Mouse (Mus musculus) lung, embryonic 14.5 days (tissue): Measurements from ENCODE around the gene Letm1. TPM values are rescaled to one million over a fixed set of nuclear protein-coding genes. Genes with fewer than 3 reads are reported as not detected.

Experiments
- ATAC-seq: fragments of 200-750 bp; cut with Nextera tagmentation; 2 replicates; pipeline ENCODE4 v1.8.0; 2017; ENCODE audit warnings: mild to moderate bottlenecking, moderate TSS enrichment, moderate library complexity; ENCODE audit not compliant: insufficient read depth
- DNase-seq: peaks from one replicate; pipeline ENCODE4 v3.0.0-alpha.2; 2015
- H3K27ac ChIP-seq: fragments of 300-500 bp; sonication (generic); 2 replicates; pipeline ENCODE4 v1.5.1; 2014; ENCODE audit warnings: low read depth, mild to moderate bottlenecking, moderate library complexity
- H3K27me3 ChIP-seq: fragments of 300-500 bp; sonication (generic); 2 replicates; pipeline ENCODE4 v1.6.1; 2014; ENCODE audit warnings: low read length, control low read depth; ENCODE audit not compliant: insufficient read depth
- H3K36me3 ChIP-seq: fragments of 300-500 bp; sonication (generic); 2 replicates; pipeline ENCODE4 v1.6.1; 2014; ENCODE audit warnings: control low read depth; ENCODE audit not compliant: insufficient read depth
- H3K4me1 ChIP-seq: fragments of 300-500 bp; sonication (generic); 2 replicates; pipeline ENCODE4 v1.6.1; 2014; ENCODE audit warnings: antibody characterized with exemption, control low read depth; ENCODE audit not compliant: insufficient read depth
- H3K4me2 ChIP-seq: fragments of 300-500 bp; sonication (generic); 2 replicates; pipeline ENCODE4 v1.6.1; 2014; ENCODE audit warnings: mild to moderate bottlenecking
- H3K4me3 ChIP-seq: fragments of 300-500 bp; sonication (generic); 2 replicates; pipeline ENCODE4 v1.5.1; 2014; ENCODE audit warnings: low read depth, low read length
- H3K9ac ChIP-seq: fragments of 300-500 bp; sonication (generic); 2 replicates; pipeline ENCODE4 v1.6.1; 2014
- H3K9me3 ChIP-seq: fragments of 300-500 bp; sonication (generic); 2 replicates; pipeline ENCODE4 v1.6.1; 2016; ENCODE audit warnings: low read depth, low read length, control low read depth
- CTCF ChIP-seq: IDR thresholded peaks from 2 replicates; pipeline ENCODE4 v1.5.1; 2016; ENCODE audit warnings: antibody characterized with exemption, low read depth
- WGBS: fragments of 180-500 bp; shearing (Covaris S2); extraction: QIAGEN DNeasy Blood & Tissue Kit; methylation state at CpG from one replicate; pipeline ENCODE4 v1.1.7; 2014; 5-methylcytosine and 5-hydroxymethylcytosine counted together
- polyA plus RNA-seq: library from polyadenylated mRNA; unstranded; fragments of >200 nt; fragmentation: Nextera tagmentation; extraction: Ambion mirVana; gene quantifications from 2 replicates; pipeline ENCODE4 v1.2.1, GENCODE M21; 2014

The Letm1 gene
- polyA plus RNA-seq, 1 experiment from 2014 or later = 53.7 TPM

DNA sequence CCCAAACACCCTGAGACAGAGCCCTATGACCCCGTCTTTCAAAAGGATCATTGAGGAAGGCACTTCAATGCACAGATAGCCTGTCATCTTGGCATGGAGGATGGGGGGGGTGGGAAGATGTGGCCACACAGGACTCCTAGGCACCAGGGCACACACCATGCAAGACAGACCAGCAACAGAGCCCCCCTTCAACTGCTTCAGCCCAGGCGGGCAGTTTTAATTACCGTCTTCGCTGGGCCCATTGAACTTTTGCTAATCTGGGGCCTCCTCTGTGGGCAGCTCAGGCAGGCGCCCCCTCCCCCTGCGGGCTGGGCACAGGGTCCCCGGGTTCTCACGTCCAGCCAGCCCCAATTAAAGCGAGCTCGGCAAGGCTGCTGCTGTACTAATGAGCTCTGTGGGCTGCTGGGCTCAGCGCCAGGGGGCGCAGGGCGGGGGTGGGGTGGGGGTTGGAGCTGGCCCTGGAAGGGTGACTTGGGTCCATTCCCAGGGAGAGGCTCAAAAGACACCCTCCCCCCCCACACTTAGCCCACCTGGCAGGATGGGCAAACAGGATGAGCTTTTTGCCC, 84.6 kb downstream of the Letm1 start:
- H3K4me3 ChIP-seq = no peak overlapping the region
- H3K27me3 ChIP-seq = peaks cover 7% of the 10 kb centered on the region; the same call in 1 of the 2 replicates
- ATAC-seq (no peak), DNase-seq (peak; percentile 55)
- peak overlapping the region; percentile 21; the same call in 1 of the 2 replicates for H3K4me2 ChIP-seq
- H3K9me3 ChIP-seq = no peaks in the 10 kb centered on the region
- H3K27ac ChIP-seq = peak overlapping the region; percentile 96
- 26% methylated on average over 13 of the region's 13 CpGs for WGBS
- H3K9ac ChIP-seq = peak overlapping the region; percentile 17; the same call in 1 of the 2 replicates
- TF ChIP-seq CTCF = no peak
- no peaks in the 10 kb centered on the region for H3K36me3 ChIP-seq
- H3K4me1 ChIP-seq = peaks cover 46% of the 10 kb centered on the region

GRCm38 (mm10) chr5:33697534-33697933, 85.1 kb downstream of the Letm1 start:
- DNase-seq (no peak), ATAC-seq (no peak)
- TF ChIP-seq CTCF = no peak
- Histone ChIP-seq H3K27me3 (peaks cover 7% of the 10 kb centered on the region; the same call in 1 of the 2 replicates), H3K4me3 (no peak overlapping the region), H3K9me3 (no peaks in the 10 kb centered on the region), H3K36me3 (no peaks in the 10 kb centered on the region), H3K4me1 (peaks cover 51% of the 10 kb centered on the region), H3K27ac (peak overlapping the region; percentile 96), H3K9ac (peak overlapping the region; percentile 17; the same call in 1 of the 2 replicates), H3K4me2 (no peak overlapping the region)
- WGBS = 26% methylated on average over 1 of the region's 1 CpGs

- H3K4me3 ChIP-seq = peak overlapping the region; percentile 40; the same call in 1 of the 2 replicates
Observed at GRCm38 (mm10) chr5:33696430-33696829, 86.2 kb downstream of the Letm1 start.

DNA sequence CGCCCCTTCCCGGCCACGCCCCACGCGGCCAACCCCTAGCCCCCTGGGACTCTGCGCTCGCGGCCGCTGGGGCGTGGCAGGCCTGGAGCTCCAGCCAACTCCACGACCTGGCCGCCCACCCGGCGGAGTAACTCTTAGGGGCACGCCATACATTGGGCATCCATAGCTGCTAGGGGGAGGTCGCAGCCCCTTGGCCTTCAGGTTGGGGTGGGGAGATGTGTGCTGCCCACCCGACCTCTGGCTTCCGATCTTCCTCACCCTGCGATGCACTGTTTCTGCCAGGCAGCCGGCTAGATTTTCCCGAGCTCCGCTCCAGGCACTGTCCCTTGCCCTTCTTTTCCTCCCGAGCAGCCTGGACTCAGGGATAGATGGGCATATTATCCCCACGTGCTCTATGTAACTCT, 86.9 kb downstream of the Letm1 start:
- Histone ChIP-seq H3K27me3 (peaks cover 7% of the 10 kb centered on the region; the same call in 1 of the 2 replicates), H3K9ac (peak overlapping the region; percentile 69), H3K4me1 (peaks cover 57% of the 10 kb centered on the region), H3K36me3 (no peaks in the 10 kb centered on the region), H3K9me3 (no peaks in the 10 kb centered on the region), H3K4me3 (peak overlapping the region; percentile 40), H3K4me2 (peak overlapping the region; percentile 91), H3K27ac (peak overlapping the region; percentile 96)
- no peak for TF ChIP-seq CTCF
- DNase-seq = no peak
- WGBS = 8% methylated on average over 24 of the region's 24 CpGs
- peak; percentile 15 for ATAC-seq

More at GRCm38 (mm10) chr5:33696430-33696829, 86.2 kb downstream of the Letm1 start:
- TF ChIP-seq CTCF = no peak
- H3K4me1 ChIP-seq = peaks cover 58% of the 10 kb centered on the region
- peak overlapping the region; percentile 91 for H3K4me2 ChIP-seq
- H3K9ac ChIP-seq = no peak overlapping the region
- no peaks in the 10 kb centered on the region for H3K9me3 ChIP-seq
- peak overlapping the region; percentile 96 for H3K27ac ChIP-seq
- DNase-seq (peak; percentile 75), ATAC-seq (peak; percentile 39)
- peaks cover 7% of the 10 kb centered on the region; the same call in 1 of the 2 replicates for H3K27me3 ChIP-seq
- WGBS = 62% methylated on average over 5 of the region's 5 CpGs
- H3K36me3 ChIP-seq = no peaks in the 10 kb centered on the region

DNA sequence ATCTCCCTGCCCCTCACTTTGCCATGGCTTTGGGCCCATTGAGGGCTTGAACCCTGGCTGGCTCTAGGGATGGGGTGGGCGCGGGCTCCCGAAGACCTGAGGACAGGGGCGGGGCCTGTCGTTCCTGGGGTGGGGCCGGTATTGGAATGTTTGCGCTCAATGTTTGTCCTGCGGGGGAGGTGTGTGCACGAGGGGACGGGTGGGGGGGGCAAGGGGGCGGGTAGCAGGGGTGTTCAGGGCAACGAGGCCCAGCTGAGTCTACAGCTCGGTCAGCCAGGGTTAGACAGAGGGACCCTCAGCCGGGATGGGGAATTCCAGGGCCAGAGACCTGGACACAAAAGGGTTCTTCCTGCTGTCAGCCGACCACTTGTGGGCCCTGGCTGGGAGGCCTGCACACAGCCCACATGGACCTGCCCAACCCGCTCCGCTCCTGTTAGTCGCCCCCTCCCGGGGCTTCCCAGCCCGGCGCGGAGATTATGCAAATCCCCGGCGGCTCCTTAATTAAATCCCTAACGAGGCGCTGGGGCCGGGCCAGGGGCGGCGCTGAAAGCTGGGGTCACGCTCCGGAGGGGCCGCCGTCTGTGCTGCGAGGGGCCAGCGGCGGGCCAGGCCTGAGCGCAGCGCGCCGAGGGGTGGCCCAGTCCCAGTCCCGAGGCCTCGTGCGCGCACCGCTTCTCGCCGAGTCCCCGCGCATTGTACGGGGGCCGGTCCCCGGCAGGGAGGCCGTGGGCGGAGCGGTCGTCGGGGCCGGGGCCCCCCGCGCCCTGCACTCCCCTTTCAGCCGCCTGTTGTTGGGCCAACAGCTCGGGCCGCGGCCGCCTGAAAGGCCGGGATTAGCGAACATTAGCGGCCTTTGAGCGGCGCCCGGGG, 87.5 kb downstream of the Letm1 start:
- Histone ChIP-seq H3K9me3 (no peaks in the 10 kb centered on the region), H3K4me2 (peak overlapping the region; percentile 91), H3K4me3 (peak overlapping the region; percentile 40), H3K27ac (peak overlapping the region; percentile 96), H3K27me3 (peaks cover 7% of the 10 kb centered on the region; the same call in 1 of the 2 replicates), H3K36me3 (no peaks in the 10 kb centered on the region), H3K4me1 (peaks cover 53% of the 10 kb centered on the region), H3K9ac (peak overlapping the region; percentile 69)
- no peak for TF ChIP-seq CTCF
- DNase-seq = peak; percentile 76
- ATAC-seq = peak; percentile 60
- WGBS = 3% methylated on average over 67 of the region's 71 CpGs

- no peaks in the 10 kb centered on the region for H3K36me3 ChIP-seq
- TF ChIP-seq CTCF = no peak
- H3K4me2 ChIP-seq = peak overlapping the region; percentile 91
- H3K4me3 ChIP-seq = no peak overlapping the region
- no peak overlapping the region for H3K9ac ChIP-seq
- peaks cover 7% of the 10 kb centered on the region; the same call in 1 of the 2 replicates for H3K27me3 ChIP-seq
- 58% methylated on average over 9 of the region's 9 CpGs for WGBS
- no peak for ATAC-seq
- no peaks in the 10 kb centered on the region for H3K9me3 ChIP-seq
- peak overlapping the region; percentile 96 for H3K27ac ChIP-seq
- no peak for DNase-seq
- peaks cover 53% of the 10 kb centered on the region for H3K4me1 ChIP-seq
Observed at GRCm38 (mm10) chr5:33694461-33694847, 88.2 kb downstream of the Letm1 start.

DNA sequence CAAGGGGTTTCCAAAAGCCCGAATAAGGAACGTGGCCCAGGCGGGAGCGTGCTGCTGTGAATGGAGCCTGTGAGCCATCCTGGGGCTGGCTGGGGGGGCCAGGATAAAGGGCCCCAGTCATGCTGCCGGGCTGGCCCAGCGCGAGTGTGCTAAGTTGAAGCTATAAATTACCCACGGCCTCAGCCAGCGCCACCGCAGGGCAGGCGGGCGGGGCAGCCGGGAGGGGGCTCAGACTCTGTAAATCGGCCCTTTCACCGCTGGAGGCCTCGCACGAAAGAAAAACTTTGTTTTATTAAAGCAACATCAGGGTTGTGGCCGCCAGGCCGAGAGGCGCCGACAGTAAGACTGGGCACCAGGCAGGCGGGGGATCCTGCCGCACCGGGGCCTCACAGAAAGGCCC, 90.2 kb downstream of the Letm1 start:
- Histone ChIP-seq H3K36me3 (no peaks in the 10 kb centered on the region), H3K4me2 (peak overlapping the region; percentile 27), H3K4me1 (peaks cover 53% of the 10 kb centered on the region), H3K27me3 (peaks cover 7% of the 10 kb centered on the region; the same call in 1 of the 2 replicates), H3K27ac (peak overlapping the region; percentile 91), H3K4me3 (no peak overlapping the region), H3K9ac (peak overlapping the region; percentile 10; the same call in 1 of the 2 replicates), H3K9me3 (no peaks in the 10 kb centered on the region)
- ATAC-seq (peak; percentile 19; the same call in 1 of the 2 replicates), DNase-seq (peak; percentile 85)
- 2% methylated on average over 24 of the region's 24 CpGs for WGBS
- peak; percentile 18; the same call in 1 of the 2 replicates for TF ChIP-seq CTCF
